Mouse (Mus musculus) liver, adult 2 months (tissue): ENCODE results near the gene Ak6.

Source experiments
- CTCF ChIP-seq: fragments of 200-500 bp; IDR thresholded peaks from 2 replicates; pipeline ENCODE4 v1.5.1; 2011; ENCODE audit warnings: low read depth, low read length, control low read depth
- POLR2A ChIP-seq: fragments of 200-500 bp; IDR thresholded peaks from 2 replicates; pipeline ENCODE4 v1.6.1; 2011; ENCODE audit warnings: low read length, control low read depth; ENCODE audit not compliant: insufficient read depth; ENCODE audit errors: extremely low read depth

GRCm38 (mm10) chr13:100611266-100611665 lies 39.5 kb upstream of the Ak6 start:
- TF ChIP-seq CTCF (no peak), POLR2A (no peak)
